Mouse (Mus musculus): ENCODE measurements around the gene Fga.

Gene Fga

DNA sequence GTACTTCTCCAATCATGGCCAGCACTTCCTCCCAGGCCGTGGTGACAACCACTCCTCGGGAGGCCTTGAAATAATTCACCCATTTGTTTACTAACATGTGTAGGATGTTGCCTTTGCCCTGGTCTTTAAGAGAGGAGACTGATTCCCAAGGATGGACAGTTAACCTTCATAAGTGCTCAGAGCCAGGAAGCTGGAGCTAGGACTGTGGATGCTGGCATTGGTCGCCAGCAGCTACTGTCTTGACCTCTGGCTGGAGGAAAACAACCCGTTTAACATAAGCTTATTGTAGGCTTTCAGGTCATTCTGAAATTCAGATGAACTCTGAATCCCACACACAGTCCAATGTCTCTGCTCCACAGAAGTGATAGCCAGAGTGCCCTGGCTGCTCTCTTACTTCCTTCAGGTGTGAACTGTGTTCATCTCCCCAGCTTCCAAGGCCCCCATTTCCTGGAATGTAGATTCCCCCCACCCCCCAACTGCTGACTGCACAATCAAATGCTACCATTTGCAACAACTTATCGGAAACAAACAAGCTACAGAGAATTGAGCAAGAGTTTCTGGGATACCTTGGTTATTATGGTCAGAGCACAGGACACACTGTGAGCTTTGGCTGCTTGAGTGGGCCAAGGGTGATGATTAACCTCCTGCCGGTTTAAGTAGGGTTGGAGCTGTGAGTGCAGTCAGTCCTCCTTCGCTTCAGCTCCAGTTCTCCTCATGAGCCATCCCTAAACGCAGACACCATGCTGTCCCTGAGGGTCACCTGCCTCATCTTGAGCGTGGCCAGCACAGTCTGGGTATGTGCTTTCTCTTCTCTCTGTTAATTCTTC lies at the start of gene Fga:
Gene Fga (plus strand): TSS at position 602 of the 827 bp plus-strand sequence.
- no peak for DNase-seq

GRCm38 (mm10) chr3:82980818-82981217 lies 45.1 kb upstream of the Fga start:
- DNase-seq: peak; percentile 4

DNA sequence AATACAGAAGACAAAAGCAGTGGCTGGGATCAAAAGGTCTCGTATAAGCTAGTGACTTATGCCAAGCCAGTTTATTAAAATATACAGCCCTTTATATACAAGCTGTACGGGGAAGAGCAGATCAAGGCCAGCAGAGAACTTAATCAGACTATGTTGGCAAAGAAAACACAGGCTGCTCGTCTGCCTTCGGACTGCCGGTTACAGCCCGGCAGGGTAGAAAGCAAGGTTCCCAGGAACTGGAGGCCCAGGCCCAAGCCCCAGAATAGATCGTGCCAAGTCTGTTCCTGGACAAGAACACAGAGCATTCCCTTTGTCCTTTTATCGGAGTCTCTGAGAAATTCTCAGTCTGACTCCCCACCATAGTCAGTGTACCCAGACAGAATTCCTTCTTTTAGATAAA lies 44.0 kb upstream of the Fga start:
- no peak for DNase-seq

DNA sequence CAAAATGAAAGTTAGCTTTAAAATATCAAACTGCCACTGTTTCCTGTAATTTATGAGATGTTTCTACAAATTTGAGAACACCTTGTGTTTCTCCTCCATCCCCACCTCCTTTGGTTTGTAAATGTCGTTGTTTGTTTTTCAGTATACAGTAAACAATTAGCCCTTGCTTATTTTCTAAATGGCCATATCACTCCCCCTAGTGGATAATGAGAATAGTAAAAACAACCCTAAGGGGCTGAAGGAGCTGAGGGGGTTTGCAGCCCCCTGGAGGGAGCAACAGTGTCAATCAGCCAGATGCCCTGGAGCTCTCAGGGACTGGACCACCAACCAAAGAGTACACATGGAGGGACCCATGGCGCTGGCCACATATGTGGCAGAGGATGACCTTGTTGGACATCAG lies 41.0 kb upstream of the Fga start:
- DNase-seq: no peak

DNA sequence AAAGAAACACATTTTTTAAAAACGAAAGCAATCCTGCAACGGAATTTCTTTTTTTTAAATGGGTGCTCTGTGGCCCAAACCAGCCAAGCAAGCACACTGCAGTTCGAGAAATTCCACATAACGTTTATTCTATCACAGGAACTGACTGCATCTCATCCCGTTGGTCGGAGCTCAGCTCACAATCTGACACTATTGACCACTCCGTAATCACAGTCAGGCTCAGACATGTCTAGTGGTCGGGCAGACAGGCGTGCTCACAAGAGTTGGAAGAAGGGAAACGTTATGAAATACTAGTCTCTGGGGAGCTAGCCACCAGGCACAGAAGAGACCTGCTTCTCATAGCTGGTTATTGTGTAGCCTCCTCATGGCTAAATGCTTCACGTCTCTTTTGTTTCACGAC lies 33.9 kb upstream of the Fga start:
- DNase-seq: no peak

GRCm38 (mm10) chr3:82992956-82993355 lies 32.9 kb upstream of the Fga start:
- DNase-seq: no peak

GRCm38 (mm10) chr3:82995368-82995767 lies 30.5 kb upstream of the Fga start:
- DNase-seq: peak; percentile 2

- DNase-seq: no peak
These were observed 29.2 kb upstream of the Fga start for GRCm38 (mm10) chr3:82996656-82997055.

- DNase-seq: peak; percentile 5
These were observed 27.0 kb upstream of the Fga start for GRCm38 (mm10) chr3:82998772-82999463.

- DNase-seq: no peak
These were observed 25.9 kb upstream of the Fga start for GRCm38 (mm10) chr3:82999995-83000394.

DNA sequence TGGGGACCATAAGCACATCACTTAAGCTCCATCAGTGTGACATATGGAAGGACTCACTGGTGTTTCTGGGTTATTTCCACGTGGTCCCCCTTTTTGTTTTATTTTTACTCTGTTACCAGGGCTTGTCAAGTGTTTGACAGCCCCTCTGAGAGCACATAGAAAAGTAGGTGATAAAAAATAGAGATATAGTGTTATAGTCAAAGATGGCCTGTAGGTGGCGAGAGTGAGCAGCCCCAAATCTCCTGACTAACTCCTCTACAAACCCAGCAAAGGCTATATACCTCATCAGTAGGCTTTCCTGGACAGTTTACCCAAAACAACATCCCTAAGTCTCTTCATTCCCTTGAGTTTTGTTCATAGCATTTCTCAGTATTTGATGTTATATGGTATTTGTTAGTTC lies 23.7 kb upstream of the Fga start:
- peak; percentile 16 for DNase-seq

- DNase-seq: no peak
These were observed 22.8 kb upstream of the Fga start for GRCm38 (mm10) chr3:83003068-83003467.

GRCm38 (mm10) chr3:83004801-83005200 lies 21.1 kb upstream of the Fga start:
- no peak for DNase-seq

DNA sequence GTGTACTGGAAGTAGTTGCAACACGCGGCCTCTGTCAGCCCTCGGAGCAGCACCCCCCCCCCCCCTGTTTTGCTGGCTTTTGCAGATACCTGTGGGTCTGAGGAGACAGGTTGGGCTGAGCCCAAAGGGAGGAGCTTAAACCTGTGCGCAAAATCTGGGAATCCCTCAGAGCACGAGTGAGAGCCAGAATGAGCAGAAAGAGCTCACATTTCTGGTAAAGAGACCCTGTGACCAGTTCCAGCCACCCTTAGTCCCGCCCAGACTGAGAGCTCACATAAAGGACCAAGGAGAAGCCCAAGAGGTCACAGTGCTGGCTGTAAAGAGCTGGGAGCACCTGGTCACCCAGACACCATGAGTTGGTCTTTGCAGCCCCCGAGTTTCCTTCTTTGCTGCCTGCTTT lies 18.3 kb upstream of the Fga start, which contains the start of gene Fgg:
Gene Fgg (plus strand): TSS at position 168 of the 400 bp plus-strand sequence.
- no peak for DNase-seq

GRCm38 (mm10) chr3:83010291-83010690 lies 15.6 kb upstream of the Fga start:
- no peak for DNase-seq

- no peak for DNase-seq
These were observed 14.7 kb upstream of the Fga start for GRCm38 (mm10) chr3:83011136-83011535.

- DNase-seq: no peak
These were observed 14.3 kb upstream of the Fga start for GRCm38 (mm10) chr3:83011565-83011964.

- no peak for DNase-seq
These were observed 13.2 kb upstream of the Fga start for GRCm38 (mm10) chr3:83012636-83013035.

DNA sequence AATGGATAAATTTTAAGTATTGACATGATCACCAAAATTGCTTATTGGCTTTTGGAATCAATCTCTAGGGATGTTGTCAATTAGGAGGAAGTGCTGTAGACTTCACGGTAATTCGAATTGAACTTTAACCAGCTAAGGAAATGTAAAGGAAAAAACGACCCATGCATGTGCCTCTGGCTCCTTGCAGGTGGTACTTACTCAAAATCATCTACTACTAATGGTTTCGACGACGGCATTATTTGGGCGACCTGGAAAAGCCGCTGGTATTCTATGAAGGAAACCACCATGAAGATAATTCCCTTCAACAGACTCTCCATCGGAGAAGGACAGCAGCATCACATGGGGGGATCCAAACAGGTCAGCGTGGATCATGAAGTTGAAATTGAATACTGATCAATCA lies 11.9 kb upstream of the Fga start:
- DNase-seq: no peak

- no peak for DNase-seq
These were observed 9.6 kb upstream of the Fga start for GRCm38 (mm10) chr3:83016236-83016635.

GRCm38 (mm10) chr3:83020387-83020786 lies 5.5 kb upstream of the Fga start:
- DNase-seq: no peak

DNA sequence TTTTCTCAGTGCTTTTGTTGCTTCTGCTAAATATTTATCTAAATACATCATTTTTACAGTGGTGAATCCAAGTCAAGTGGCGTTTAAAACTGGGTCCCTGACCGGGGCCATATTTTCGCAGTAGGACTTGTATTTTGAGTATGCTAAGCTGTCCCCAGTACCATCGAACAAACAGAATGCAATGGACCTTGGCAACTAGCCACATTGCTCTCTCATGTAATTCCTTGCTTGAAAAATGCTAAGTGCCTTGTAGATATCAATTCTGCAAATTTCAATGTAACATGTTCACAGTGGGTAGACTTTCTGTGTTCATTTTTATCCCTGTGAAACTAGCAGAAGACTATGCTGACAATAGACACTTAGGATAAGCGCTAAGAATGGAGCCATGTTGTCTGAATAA lies 4.7 kb upstream of the Fga start:
- DNase-seq: no peak

- no peak for DNase-seq
These were observed 840 bp upstream of the Fga start for GRCm38 (mm10) chr3:83025036-83025435.

- DNase-seq: no peak
These were observed 1.8 kb downstream of the Fga start for GRCm38 (mm10) chr3:83027546-83028251.

Data from cerebellum, adult 11 months (tissue).